Mouse (Mus musculus) spleen, postnatal 36 days (tissue): ENCODE results near the gene Cask.

Experiments used
- DNase-seq, 2 experiments: peaks; one replicate each; pipeline ENCODE4 v3.0.0; 2022; ENCODE audit warnings: low spot score in 2 of 2, mixed read lengths in 1 of 2

Gene Cask

GRCm38 (mm10) chrX:13636398-13636797, 214.8 kb downstream of the Cask start:
- DNase-seq: no peak

- no peak for DNase-seq
These were observed 219.4 kb downstream of the Cask start, which contains the start of gene Gpr34 for GRCm38 (mm10) chrX:13631599-13632283. Gene Gpr34 (plus strand): TSS chrX:13632089.

- no peak for DNase-seq
These were observed 228.5 kb downstream of the Cask start for GRCm38 (mm10) chrX:13622654-13623053.

GRCm38 (mm10) chrX:13621473-13621872, 229.7 kb downstream of the Cask start:
- DNase-seq: no peak

GRCm38 (mm10) chrX:13618476-13618875, 232.7 kb downstream of the Cask start:
- DNase-seq: no peak

GRCm38 (mm10) chrX:13617294-13617693, 233.9 kb downstream of the Cask start:
- DNase-seq: no peak

GRCm38 (mm10) chrX:13616726-13617125, 234.4 kb downstream of the Cask start:
- no peak for DNase-seq

- no peak for DNase-seq
These were observed 239.1 kb downstream of the Cask start for GRCm38 (mm10) chrX:13612115-13612514.

- DNase-seq: no peak
These were observed 240.1 kb downstream of the Cask start for GRCm38 (mm10) chrX:13611114-13611513.

GRCm38 (mm10) chrX:13607752-13608151, 243.4 kb downstream of the Cask start:
- DNase-seq: no peak

GRCm38 (mm10) chrX:13606741-13607140, 244.4 kb downstream of the Cask start:
- no peak for DNase-seq

- DNase-seq: peak in 1 of 2 experiments; percentile 32
These were observed 251.2 kb downstream of the Cask start for GRCm38 (mm10) chrX:13599966-13600365.

GRCm38 (mm10) chrX:13599373-13599772, 251.8 kb downstream of the Cask start:
- DNase-seq: peak; percentile 36 to 53

- peak; percentile 30 to 40 for DNase-seq
These were observed 273.5 kb downstream of the Cask start for GRCm38 (mm10) chrX:13577647-13578046.

- DNase-seq: peak; percentile 33 to 54
These were observed 274.6 kb downstream of the Cask start for GRCm38 (mm10) chrX:13576606-13577005.

GRCm38 (mm10) chrX:13574872-13575271, 276.3 kb downstream of the Cask start:
- DNase-seq: no peak

- DNase-seq: no peak
These were observed 276.9 kb downstream of the Cask start for GRCm38 (mm10) chrX:13574298-13574697.

- DNase-seq: no peak
These were observed 296.7 kb downstream of the Cask start for GRCm38 (mm10) chrX:13554504-13554903.

- DNase-seq: no peak
These were observed 298.9 kb downstream of the Cask start for GRCm38 (mm10) chrX:13552288-13552687.

GRCm38 (mm10) chrX:13551566-13551965, 299.6 kb downstream of the Cask start:
- DNase-seq: no peak

- DNase-seq: no peak
These were observed 302.1 kb downstream of the Cask start for GRCm38 (mm10) chrX:13549100-13549499.

GRCm38 (mm10) chrX:13521288-13521687, 329.9 kb downstream of the Cask start:
- no peak for DNase-seq

GRCm38 (mm10) chrX:13520566-13520965, 330.6 kb downstream of the Cask start:
- no peak for DNase-seq

GRCm38 (mm10) chrX:13519408-13519783, 331.8 kb downstream of the Cask start:
- no peak for DNase-seq
